Mouse (Mus musculus): ENCODE data around the gene Fes.

- TF ChIP-seq GATA1 (IDR thresholded peaks at IDR 0.05; ENCODE audit: borderline replicate concordance, low read length) (no peak), FLI1 (IDR thresholded peaks at IDR 0.05; ENCODE audit: low read length) (no peak)
Measured at GRCm38 (mm10) chr7:80419278-80419677, 31.5 kb upstream of the Fes start.

All from megakaryocyte, embryonic 14.5 days (primary cell).